Mouse (Mus musculus): ENCODE results near the gene Ptrh2. TPM values are rescaled to one million over a fixed set of nuclear protein-coding genes. Genes with fewer than 3 reads are reported as not detected.

Ptrh2 gene
- total and polyA plus RNA-seq, 2 experiments: 5.2 to 9.2 TPM

DNA sequence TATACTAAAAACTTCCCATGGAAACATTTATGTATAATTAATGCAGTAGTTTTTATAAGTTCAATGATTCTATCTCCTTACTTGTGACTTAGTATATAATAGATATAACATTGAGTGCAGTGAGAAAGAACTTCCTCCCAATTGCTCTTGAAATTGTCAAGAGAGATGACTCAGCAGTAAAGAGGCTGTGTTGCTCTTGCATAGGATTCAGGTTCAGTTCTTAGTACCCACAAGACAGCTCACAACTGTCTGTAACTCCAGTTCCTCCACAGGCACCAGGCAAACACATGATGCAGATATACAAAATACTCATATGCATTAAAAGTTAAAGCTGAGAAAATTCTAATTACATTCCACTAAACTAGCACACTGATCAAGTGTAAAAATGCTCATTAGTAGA is 25.9 kb upstream of the Ptrh2 start:
- no peaks in the 10 kb centered on the region for H3K27me3 ChIP-seq (ENCODE audit: control insufficient read depth, insufficient read depth, low read length)
- H3K9ac ChIP-seq (ENCODE audit: low read depth, low read length): no peak overlapping the region
- peaks cover 34% of the 10 kb centered on the region for H3K36me3 ChIP-seq (ENCODE audit: control insufficient read depth, insufficient read depth, low read length)
- H3K79me2 ChIP-seq (ENCODE audit: control insufficient read depth, insufficient read depth, low read length): no peaks in the 10 kb centered on the region; the same call in 1 of the 2 replicates
- TF ChIP-seq POLR2A (IDR thresholded peaks at IDR 0.05; ENCODE audit: extremely low read depth, insufficient read depth, low read length) (no peak), CTCF (IDR thresholded peaks at IDR 0.05; ENCODE audit: low read depth, low read length) (no peak)
- DNase-seq (ENCODE audit: extremely low read depth, low read depth, low spot score): peak; percentile 28
- H3K4me1 ChIP-seq (ENCODE audit: control insufficient read depth, insufficient read depth, low read length): peaks cover 8% of the 10 kb centered on the region; the same call in 1 of the 2 replicates
- H3K4me3 ChIP-seq (ENCODE audit: insufficient read depth, low read depth, low read length): no peak overlapping the region
- no peak overlapping the region for H3K27ac ChIP-seq (replicated peaks; ENCODE audit: insufficient read depth, low read depth, low read length)

DNA sequence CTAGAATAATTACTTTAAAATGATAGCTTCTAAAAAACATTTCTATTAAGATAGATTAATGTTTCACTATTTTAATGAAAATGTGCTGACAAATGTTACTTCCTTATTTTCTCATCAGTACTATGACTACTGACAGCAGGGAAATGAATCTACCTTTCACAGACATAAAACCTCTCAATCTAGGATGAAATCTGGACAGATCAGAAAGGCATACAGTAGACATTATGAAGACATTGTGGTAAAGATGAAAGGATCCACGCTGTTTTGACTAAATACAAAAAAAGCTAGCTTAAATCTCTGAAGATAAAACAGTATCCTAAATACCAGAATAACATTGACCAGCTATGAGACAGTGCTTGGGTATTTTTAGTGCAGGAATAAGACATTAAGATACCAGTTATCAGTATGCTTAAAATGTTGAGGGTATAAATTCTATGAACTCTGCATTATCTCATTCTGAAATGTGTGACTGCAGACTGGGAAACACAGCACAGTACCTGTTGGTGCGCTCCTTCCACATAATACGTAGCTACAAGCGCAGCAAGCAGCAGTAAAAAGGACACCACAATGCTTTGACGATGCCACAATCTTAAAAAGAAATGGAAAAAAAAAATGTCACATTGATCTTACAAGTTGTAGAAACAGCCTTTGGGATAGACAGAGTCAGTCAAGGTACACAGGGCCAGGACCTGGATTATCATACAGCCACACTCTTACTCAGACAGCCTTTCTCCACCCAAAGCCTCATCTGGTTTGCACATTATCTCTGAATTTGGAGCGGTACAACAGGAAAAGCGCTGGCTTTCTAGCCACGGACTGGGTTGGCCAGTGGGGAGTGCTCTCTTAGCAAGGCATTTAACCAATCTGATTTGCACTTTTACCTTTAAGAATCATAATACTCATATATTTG is 20.5 kb upstream of the Ptrh2 start:
- no peak for DNase-seq (ENCODE audit: extremely low read depth, low read depth, low spot score)
- Histone ChIP-seq H3K4me1 (ENCODE audit: control insufficient read depth, insufficient read depth, low read length) (peaks cover 5% of the 10 kb centered on the region; the same call in 1 of the 2 replicates), H3K36me3 (ENCODE audit: control insufficient read depth, insufficient read depth, low read length) (peaks cover 44% of the 10 kb centered on the region), H3K79me2 (ENCODE audit: control insufficient read depth, insufficient read depth, low read length) (peaks cover 5% of the 10 kb centered on the region; the same call in 1 of the 2 replicates), H3K4me3 (ENCODE audit: insufficient read depth, low read depth, low read length) (no peak overlapping the region), H3K27me3 (ENCODE audit: control insufficient read depth, insufficient read depth, low read length) (no peaks in the 10 kb centered on the region), H3K27ac (replicated peaks; ENCODE audit: insufficient read depth, low read depth, low read length) (no peak overlapping the region), H3K9ac (ENCODE audit: low read depth, low read length) (no peak overlapping the region)
- TF ChIP-seq POLR2A (IDR thresholded peaks at IDR 0.05; ENCODE audit: extremely low read depth, insufficient read depth, low read length) (no peak), CTCF (IDR thresholded peaks at IDR 0.05; ENCODE audit: low read depth, low read length) (no peak)
- WGBS: 92% methylated on average over 8 of the region's 8 CpGs

GRCm38 (mm10) chr11:86663977-86664376 is 19.8 kb upstream of the Ptrh2 start:
- no peak overlapping the region for H3K9ac ChIP-seq (ENCODE audit: low read depth, low read length)
- H3K27me3 ChIP-seq (ENCODE audit: control insufficient read depth, insufficient read depth, low read length): no peaks in the 10 kb centered on the region
- H3K36me3 ChIP-seq (ENCODE audit: control insufficient read depth, insufficient read depth, low read length): peaks cover 40% of the 10 kb centered on the region
- no peak for DNase-seq (ENCODE audit: extremely low read depth, low read depth, low spot score)
- TF ChIP-seq CTCF (IDR thresholded peaks at IDR 0.05; ENCODE audit: low read depth, low read length): no peak
- no peak for TF ChIP-seq POLR2A (IDR thresholded peaks at IDR 0.05; ENCODE audit: extremely low read depth, insufficient read depth, low read length)
- peaks cover 7% of the 10 kb centered on the region; the same call in 1 of the 2 replicates for H3K79me2 ChIP-seq (ENCODE audit: control insufficient read depth, insufficient read depth, low read length)
- no peak overlapping the region for H3K4me3 ChIP-seq (ENCODE audit: insufficient read depth, low read depth, low read length)
- peaks cover 5% of the 10 kb centered on the region; the same call in 1 of the 2 replicates for H3K4me1 ChIP-seq (ENCODE audit: control insufficient read depth, insufficient read depth, low read length)
- H3K27ac ChIP-seq (replicated peaks; ENCODE audit: insufficient read depth, low read depth, low read length): no peak overlapping the region

DNA sequence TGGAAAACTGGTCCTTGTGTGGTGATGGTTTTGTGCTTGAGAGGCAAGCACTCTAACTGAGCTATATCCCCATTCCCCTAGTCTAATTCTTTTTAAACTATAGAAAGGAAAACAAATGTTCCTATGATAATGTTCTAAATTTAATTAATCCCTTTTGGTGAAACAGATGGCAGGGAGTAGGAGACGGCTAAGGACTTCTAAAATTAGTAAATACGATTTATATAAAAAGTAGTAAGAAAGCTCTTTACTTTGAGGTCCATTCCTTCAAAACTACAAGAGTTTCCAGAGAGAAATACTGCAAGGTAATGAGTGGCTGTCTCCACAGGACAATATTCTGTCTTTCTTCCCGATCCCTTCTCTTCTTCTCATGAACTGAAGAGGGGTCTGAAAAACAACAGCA is 19.4 kb upstream of the Ptrh2 start:
- Histone ChIP-seq H3K27ac (replicated peaks; ENCODE audit: insufficient read depth, low read depth, low read length) (no peak overlapping the region), H3K4me3 (ENCODE audit: insufficient read depth, low read depth, low read length) (no peak overlapping the region), H3K9ac (ENCODE audit: low read depth, low read length) (no peak overlapping the region), H3K79me2 (ENCODE audit: control insufficient read depth, insufficient read depth, low read length) (peaks cover 11% of the 10 kb centered on the region; the same call in 1 of the 2 replicates), H3K27me3 (ENCODE audit: control insufficient read depth, insufficient read depth, low read length) (no peaks in the 10 kb centered on the region), H3K36me3 (ENCODE audit: control insufficient read depth, insufficient read depth, low read length) (peaks cover 36% of the 10 kb centered on the region), H3K4me1 (ENCODE audit: control insufficient read depth, insufficient read depth, low read length) (peaks cover 5% of the 10 kb centered on the region; the same call in 1 of the 2 replicates)
- DNase-seq (ENCODE audit: extremely low read depth, low read depth, low spot score): no peak
- WGBS: over 99% methylated on average over 3 of the region's 3 CpGs
- TF ChIP-seq CTCF (IDR thresholded peaks at IDR 0.05; ENCODE audit: low read depth, low read length) (no peak), POLR2A (IDR thresholded peaks at IDR 0.05; ENCODE audit: extremely low read depth, insufficient read depth, low read length) (no peak)

DNA sequence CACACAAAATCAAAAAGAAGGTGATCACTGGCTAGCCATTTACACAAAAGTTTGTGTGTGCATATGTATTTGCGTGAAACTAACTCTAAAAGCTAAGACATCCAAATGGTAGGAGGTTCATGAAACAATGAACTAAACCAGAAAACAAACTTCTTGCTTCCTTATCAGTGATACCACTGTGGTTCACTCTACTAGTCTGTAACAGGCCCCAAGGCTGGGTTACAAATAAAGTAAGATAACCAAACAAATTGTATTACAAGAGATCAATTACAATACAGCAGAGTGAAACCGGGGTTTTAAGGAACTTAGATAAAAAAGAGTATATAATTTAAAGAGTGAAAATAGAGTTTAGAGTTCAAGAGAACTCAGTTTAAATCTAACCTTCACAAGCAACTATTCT is 16.2 kb upstream of the Ptrh2 start:
- no peak overlapping the region for H3K9ac ChIP-seq (ENCODE audit: low read depth, low read length)

More for the DNA sequence above, 16.2 kb upstream of the Ptrh2 start:
- Histone ChIP-seq H3K36me3 (ENCODE audit: control insufficient read depth, insufficient read depth, low read length) (peaks cover 20% of the 10 kb centered on the region), H3K27me3 (ENCODE audit: control insufficient read depth, insufficient read depth, low read length) (no peaks in the 10 kb centered on the region), H3K79me2 (ENCODE audit: control insufficient read depth, insufficient read depth, low read length) (peaks cover 20% of the 10 kb centered on the region; the same call in 1 of the 2 replicates), H3K4me1 (ENCODE audit: control insufficient read depth, insufficient read depth, low read length) (peaks cover 8% of the 10 kb centered on the region; the same call in 1 of the 2 replicates), H3K4me3 (ENCODE audit: insufficient read depth, low read depth, low read length) (no peak overlapping the region), H3K27ac (replicated peaks; ENCODE audit: insufficient read depth, low read depth, low read length) (no peak overlapping the region)
- WGBS: 81% methylated on average over 2 of the region's 2 CpGs
- TF ChIP-seq CTCF (IDR thresholded peaks at IDR 0.05; ENCODE audit: low read depth, low read length) (no peak), POLR2A (IDR thresholded peaks at IDR 0.05; ENCODE audit: extremely low read depth, insufficient read depth, low read length) (no peak)
- DNase-seq (ENCODE audit: extremely low read depth, low read depth, low spot score): no peak

Data from liver, adult 2 months (tissue).